Mouse (Mus musculus): Measurements from ENCODE around the gene Ece1. TPM values are rescaled to one million over a fixed set of nuclear protein-coding genes. Genes with fewer than 3 reads are reported as not detected.
A peak's percentile ranks its signal among the peaks of the same experiment; 100 is the strongest.

The Ece1 gene
- polyA plus RNA-seq, 1 experiment from 2014 or later: 20.1 TPM

- no peak overlapping the region for H3K4me2 ChIP-seq (replicated peaks)
- no peaks in the 10 kb centered on the region for H3K36me3 ChIP-seq
- no peak for ATAC-seq (ENCODE audit: low FRiP score)
- H3K9me3 ChIP-seq (replicated peaks): no peaks in the 10 kb centered on the region
- peaks cover 28% of the 10 kb centered on the region for H3K4me1 ChIP-seq
- H3K9ac ChIP-seq: no peak overlapping the region
- WGBS: 90% methylated on average over 14 of the region's 14 CpGs
- no peaks in the 10 kb centered on the region for H3K27me3 ChIP-seq
- no peak overlapping the region for H3K27ac ChIP-seq
- no peak overlapping the region for H3K4me3 ChIP-seq
Observed at GRCm38 (mm10) chr4:137926161-137926560, 64.1 kb downstream of the Ece1 start.

- H3K4me2 ChIP-seq (replicated peaks): no peak overlapping the region
- no peaks in the 10 kb centered on the region for H3K36me3 ChIP-seq
- 84% methylated on average over 7 of the region's 7 CpGs for WGBS
- no peaks in the 10 kb centered on the region for H3K27me3 ChIP-seq
- H3K9me3 ChIP-seq (replicated peaks): no peaks in the 10 kb centered on the region
- H3K4me3 ChIP-seq: no peak overlapping the region
- no peak for ATAC-seq (ENCODE audit: low FRiP score)
- no peak overlapping the region for H3K9ac ChIP-seq
- H3K27ac ChIP-seq: no peak overlapping the region
- H3K4me1 ChIP-seq: peaks cover 34% of the 10 kb centered on the region
Observed at GRCm38 (mm10) chr4:137927136-137927535, 65.1 kb downstream of the Ece1 start.

GRCm38 (mm10) chr4:137927741-137928535 is 65.9 kb downstream of the Ece1 start:
- no peak for ATAC-seq (ENCODE audit: low FRiP score)
- no peak overlapping the region for H3K9ac ChIP-seq
- no peaks in the 10 kb centered on the region for H3K9me3 ChIP-seq (replicated peaks)
- no peaks in the 10 kb centered on the region for H3K36me3 ChIP-seq
- H3K4me1 ChIP-seq: peaks cover 42% of the 10 kb centered on the region
- no peak overlapping the region for H3K4me2 ChIP-seq (replicated peaks)
- H3K27me3 ChIP-seq: no peaks in the 10 kb centered on the region
- 87% methylated on average over 12 of the region's 12 CpGs for WGBS
- H3K27ac ChIP-seq: no peak overlapping the region
- H3K4me3 ChIP-seq: no peak overlapping the region

GRCm38 (mm10) chr4:137928813-137929212 is 66.8 kb downstream of the Ece1 start:
- no peak overlapping the region for H3K27ac ChIP-seq
- WGBS: 74% methylated on average over 1 of the region's 1 CpGs
- no peak overlapping the region for H3K9ac ChIP-seq
- H3K9me3 ChIP-seq (replicated peaks): no peaks in the 10 kb centered on the region
- H3K4me3 ChIP-seq: no peak overlapping the region
- no peak overlapping the region for H3K4me2 ChIP-seq (replicated peaks)
- ATAC-seq (ENCODE audit: low FRiP score): no peak
- no peaks in the 10 kb centered on the region for H3K27me3 ChIP-seq
- peaks cover 44% of the 10 kb centered on the region for H3K4me1 ChIP-seq
- H3K36me3 ChIP-seq: no peaks in the 10 kb centered on the region

DNA sequence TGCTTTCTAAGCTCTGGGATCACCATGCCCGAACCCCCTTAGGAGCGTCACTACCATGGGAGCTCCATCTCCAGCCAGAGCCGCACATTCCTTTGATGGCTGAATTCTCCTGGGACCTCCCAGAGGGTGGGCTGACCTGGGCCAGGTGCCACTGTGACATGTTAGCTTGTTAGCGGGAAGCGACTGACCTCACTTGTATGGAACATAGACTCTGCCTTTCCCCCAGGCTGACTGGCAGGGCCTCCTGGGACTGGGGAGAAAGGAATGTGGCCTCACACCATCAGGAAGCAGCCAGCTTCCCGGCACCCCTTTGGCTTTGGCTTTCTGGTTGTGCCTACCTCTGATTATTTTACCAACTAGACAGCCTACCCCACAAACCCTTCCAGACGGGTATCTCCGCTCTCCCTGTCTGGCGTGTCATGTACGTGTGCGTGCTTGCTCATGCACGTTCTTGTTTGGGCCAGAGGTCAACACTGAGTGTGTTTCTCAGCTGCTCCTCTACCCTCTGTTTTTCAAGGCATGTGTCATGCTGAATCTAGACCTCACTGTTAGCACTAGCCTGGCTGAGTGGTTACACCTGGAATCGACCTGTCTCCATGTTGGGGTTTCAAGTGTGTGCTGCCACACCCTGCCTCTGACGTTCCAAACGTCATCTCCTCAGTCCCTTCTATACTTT is 67.4 kb downstream of the Ece1 start:
- Histone ChIP-seq H3K9ac (no peak overlapping the region), H3K36me3 (peaks cover 3% of the 10 kb centered on the region; the same call in 1 of the 2 replicates), H3K4me1 (peaks cover 44% of the 10 kb centered on the region), H3K27ac (no peak overlapping the region), H3K27me3 (no peaks in the 10 kb centered on the region), H3K9me3 (replicated peaks) (no peaks in the 10 kb centered on the region), H3K4me2 (replicated peaks) (no peak overlapping the region), H3K4me3 (no peak overlapping the region)
- 70% methylated on average over 15 of the region's 15 CpGs for WGBS
- ATAC-seq (ENCODE audit: low FRiP score): no peak

DNA sequence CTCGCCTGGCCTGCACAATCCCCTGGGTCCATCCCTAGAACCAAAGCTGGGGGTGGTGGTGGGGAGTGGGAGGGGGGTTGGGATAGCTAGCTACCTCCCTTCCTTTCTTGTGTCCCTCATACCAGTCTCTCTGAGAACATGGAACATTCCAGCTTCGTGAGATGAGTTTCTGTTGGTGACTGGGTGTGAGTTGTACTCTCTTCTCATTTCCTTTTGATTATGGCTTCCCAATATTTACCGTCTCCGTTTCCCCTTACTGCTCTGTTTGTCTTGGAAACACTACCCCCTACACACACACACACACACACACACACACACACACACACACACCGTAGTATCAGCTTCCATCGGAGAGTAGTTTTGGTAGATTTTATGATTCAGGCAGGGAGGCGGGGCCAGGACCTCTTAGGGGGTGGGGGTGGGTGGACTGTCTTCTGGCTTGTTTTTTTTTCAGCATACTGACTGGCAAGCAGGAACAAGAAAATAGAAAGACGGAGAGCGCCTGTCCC is 68.5 kb downstream of the Ece1 start:
- Histone ChIP-seq H3K4me3 (no peak overlapping the region), H3K9ac (no peak overlapping the region), H3K27ac (0 out of 2 replicates have a peak overlapping the region, but pooled peaks have one; percentile 86), H3K36me3 (peaks cover 12% of the 10 kb centered on the region), H3K4me1 (peaks cover 44% of the 10 kb centered on the region), H3K4me2 (replicated peaks) (no peak overlapping the region), H3K9me3 (replicated peaks) (no peaks in the 10 kb centered on the region), H3K27me3 (no peaks in the 10 kb centered on the region)
- ATAC-seq (ENCODE audit: low FRiP score): no peak
- 27% methylated on average over 9 of the region's 9 CpGs for WGBS

- peaks cover 12% of the 10 kb centered on the region for H3K36me3 ChIP-seq
- H3K27ac ChIP-seq: peak overlapping the region; percentile 86
- no peak overlapping the region for H3K9ac ChIP-seq
- no peaks in the 10 kb centered on the region for H3K27me3 ChIP-seq
- H3K4me3 ChIP-seq: no peak overlapping the region
- ATAC-seq (ENCODE audit: low FRiP score): no peak
- 16% methylated on average over 18 of the region's 18 CpGs for WGBS
- H3K9me3 ChIP-seq (replicated peaks): no peaks in the 10 kb centered on the region
- H3K4me1 ChIP-seq: peaks cover 44% of the 10 kb centered on the region
- 0 out of 2 replicates have a peak overlapping the region, but pooled peaks have one; percentile 3 for H3K4me2 ChIP-seq (replicated peaks)
Observed at GRCm38 (mm10) chr4:137931009-137931757, 69.1 kb downstream of the Ece1 start.

DNA sequence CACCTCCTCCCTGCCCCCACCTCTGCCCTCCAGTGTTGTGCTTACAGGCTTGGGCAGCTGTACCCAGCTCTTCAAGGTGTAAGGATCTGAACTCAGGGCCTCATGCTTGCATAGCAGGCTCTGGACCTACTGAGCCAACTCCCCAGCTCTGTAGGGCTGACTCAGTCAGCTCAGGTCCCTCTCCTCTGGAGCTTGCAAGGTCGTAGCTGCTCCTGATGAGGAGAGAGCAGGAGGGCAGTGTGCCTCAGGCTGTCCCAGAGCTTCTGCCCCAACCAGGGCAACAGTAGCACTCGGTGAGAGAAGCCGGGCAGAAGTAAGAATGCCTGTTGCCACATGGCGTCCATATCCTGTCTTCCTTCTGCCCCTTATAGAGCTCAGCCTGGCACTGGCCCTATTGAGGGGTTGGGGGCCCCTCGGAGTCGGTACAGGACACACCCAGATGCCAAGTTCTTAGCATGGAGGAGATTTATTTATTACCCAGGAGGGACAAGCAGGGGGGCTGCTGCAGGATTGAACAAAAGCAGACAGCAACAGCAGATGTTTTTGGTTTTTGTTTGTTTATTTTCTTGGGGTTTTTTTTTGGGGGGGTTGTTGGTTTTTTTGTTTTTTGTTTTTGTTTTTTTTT is 70.6 kb downstream of the Ece1 start:
- ATAC-seq (ENCODE audit: low FRiP score): no peak
- H3K4me3 ChIP-seq: no peak overlapping the region
- WGBS: 64% methylated on average over 6 of the region's 6 CpGs
- H3K27ac ChIP-seq: no peak overlapping the region
- no peaks in the 10 kb centered on the region for H3K27me3 ChIP-seq
- H3K4me2 ChIP-seq (replicated peaks): no peak overlapping the region
- H3K9ac ChIP-seq: no peak overlapping the region
- H3K36me3 ChIP-seq: peaks cover 26% of the 10 kb centered on the region
- H3K9me3 ChIP-seq (replicated peaks): no peaks in the 10 kb centered on the region
- peaks cover 44% of the 10 kb centered on the region for H3K4me1 ChIP-seq

DNA sequence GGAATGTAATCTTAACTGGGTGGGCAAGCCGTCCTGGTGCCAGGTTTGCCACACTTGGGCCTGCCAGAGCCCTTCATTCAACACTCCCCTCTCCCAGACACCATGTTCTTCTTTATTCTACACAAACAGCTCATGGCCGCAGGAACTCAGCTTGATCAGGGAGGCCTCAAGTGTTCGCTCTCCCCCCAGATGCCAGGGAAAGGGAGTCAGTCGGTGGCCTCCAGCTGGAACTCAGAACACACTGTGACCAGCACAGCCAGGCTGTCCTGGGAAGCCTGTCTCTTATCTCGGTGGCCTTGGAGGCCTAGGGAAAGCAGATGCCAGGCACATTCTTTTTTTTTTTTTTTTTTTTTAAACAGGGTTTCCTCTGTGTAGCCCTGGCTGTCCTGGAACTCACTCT is 71.3 kb downstream of the Ece1 start:
- WGBS: 75% methylated on average over 5 of the region's 5 CpGs
- Histone ChIP-seq H3K36me3 (peaks cover 32% of the 10 kb centered on the region), H3K27ac (no peak overlapping the region)

DNA sequence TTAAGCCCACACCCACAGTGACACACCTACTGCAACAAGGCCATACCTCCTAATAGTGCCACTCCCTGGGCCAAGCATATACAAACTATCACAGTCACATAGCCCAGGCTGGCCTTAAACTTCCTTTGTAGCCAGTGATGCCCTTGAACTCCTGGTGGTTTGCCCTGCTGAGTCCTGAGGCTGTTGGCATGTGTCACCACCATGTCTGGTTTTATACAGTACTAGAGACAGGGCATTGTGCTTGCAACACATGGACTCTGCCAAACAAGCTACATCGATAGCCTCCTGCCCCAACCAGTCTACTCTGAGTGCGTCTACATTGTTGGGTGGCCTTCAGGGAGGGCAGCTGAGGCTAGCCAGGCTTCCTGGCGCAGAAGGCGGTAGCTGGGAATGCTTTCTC is 74.1 kb downstream of the Ece1 start:
- H3K4me1 ChIP-seq: peaks cover 27% of the 10 kb centered on the region
- H3K36me3 ChIP-seq: peaks cover 45% of the 10 kb centered on the region
- no peak for ATAC-seq (ENCODE audit: low FRiP score)
- no peaks in the 10 kb centered on the region for H3K27me3 ChIP-seq
- no peaks in the 10 kb centered on the region for H3K9me3 ChIP-seq (replicated peaks)
- H3K4me2 ChIP-seq (replicated peaks): no peak overlapping the region
- no peak overlapping the region for H3K27ac ChIP-seq
- 91% methylated on average over 4 of the region's 4 CpGs for WGBS
- no peak overlapping the region for H3K9ac ChIP-seq
- H3K4me3 ChIP-seq: no peak overlapping the region

More for the DNA sequence above, 71.3 kb downstream of the Ece1 start:
- Histone ChIP-seq H3K4me2 (replicated peaks) (no peak overlapping the region), H3K4me3 (no peak overlapping the region), H3K27me3 (no peaks in the 10 kb centered on the region), H3K9ac (no peak overlapping the region), H3K9me3 (replicated peaks) (no peaks in the 10 kb centered on the region), H3K4me1 (peaks cover 40% of the 10 kb centered on the region)
- ATAC-seq (ENCODE audit: low FRiP score): no peak

- Histone ChIP-seq H3K36me3 (peaks cover 44% of the 10 kb centered on the region), H3K4me1 (peaks cover 28% of the 10 kb centered on the region), H3K4me3 (no peak overlapping the region), H3K27ac (no peak overlapping the region), H3K27me3 (no peaks in the 10 kb centered on the region), H3K9me3 (replicated peaks) (no peaks in the 10 kb centered on the region), H3K4me2 (replicated peaks) (no peak overlapping the region), H3K9ac (no peak overlapping the region)
- ATAC-seq (ENCODE audit: low FRiP score): peak; percentile 46
- 61% methylated on average over 10 of the region's 10 CpGs for WGBS
Observed at GRCm38 (mm10) chr4:137940061-137940460, 78.0 kb downstream of the Ece1 start.
